Mouse (Mus musculus): ENCODE results near the gene Ddt. TPM values are rescaled to one million over a fixed set of nuclear protein-coding genes. Genes with fewer than 3 reads are reported as not detected.
A peak's percentile ranks its signal among the peaks of the same experiment; 100 is the strongest.

The Ddt gene
- polyA plus RNA-seq, 1 experiment from 2014 or later = 69.0 TPM

- Histone ChIP-seq H3K9ac (ENCODE audit: low read length) (peak overlapping the region; percentile 12; the same call in 1 of the 2 replicates), H3K36me3 (ENCODE audit: control insufficient read depth, insufficient read depth, low read length) (no peaks in the 10 kb centered on the region), H3K9me3 (ENCODE audit: control insufficient read depth, low read length) (no peaks in the 10 kb centered on the region), H3K4me2 (ENCODE audit: low read depth, low read length) (no peak overlapping the region), H3K27me3 (ENCODE audit: control insufficient read depth, insufficient read depth, low read depth, low read length) (no peaks in the 10 kb centered on the region), H3K4me1 (replicated peaks; ENCODE audit: control insufficient read depth, insufficient read depth, low read length) (peaks cover 26% of the 10 kb centered on the region), H3K27ac (ENCODE audit: low read length) (no peak overlapping the region), H3K4me3 (ENCODE audit: low read length) (no peak overlapping the region)
- WGBS = 35% methylated on average over 3 of the region's 3 CpGs
- peak; percentile 24; the same call in 1 of the 2 replicates for ATAC-seq (ENCODE audit: low read depth)
These were observed 21.7 kb upstream of the Ddt start for GRCm38 (mm10) chr10:75794880-75795279.

- Histone ChIP-seq H3K27ac (ENCODE audit: low read length) (peak overlapping the region; percentile 60; the same call in 1 of the 2 replicates), H3K9me3 (ENCODE audit: control insufficient read depth, low read length) (no peaks in the 10 kb centered on the region), H3K27me3 (ENCODE audit: control insufficient read depth, insufficient read depth, low read depth, low read length) (no peaks in the 10 kb centered on the region), H3K4me2 (ENCODE audit: low read depth, low read length) (0 out of 2 replicates have a peak overlapping the region, but pooled peaks have one; percentile 18), H3K4me1 (replicated peaks; ENCODE audit: control insufficient read depth, insufficient read depth, low read length) (peaks cover 16% of the 10 kb centered on the region), H3K4me3 (ENCODE audit: low read length) (no peak overlapping the region), H3K36me3 (ENCODE audit: control insufficient read depth, insufficient read depth, low read length) (no peaks in the 10 kb centered on the region), H3K9ac (ENCODE audit: low read length) (peak overlapping the region; percentile 33; the same call in 1 of the 2 replicates)
- WGBS = 10% methylated on average over 7 of the region's 7 CpGs
- peak; percentile 60 for ATAC-seq (ENCODE audit: low read depth)
These were observed 17.6 kb upstream of the Ddt start for GRCm38 (mm10) chr10:75790773-75791172.

- no peak overlapping the region for H3K4me3 ChIP-seq (ENCODE audit: low read length)
- WGBS = 62% methylated on average over 5 of the region's 5 CpGs
- no peak overlapping the region for H3K27ac ChIP-seq (ENCODE audit: low read length)
These were observed 16.6 kb upstream of the Ddt start for GRCm38 (mm10) chr10:75789841-75790240.

GRCm38 (mm10) chr10:75789081-75789735 lies 16.0 kb upstream of the Ddt start:
- Histone ChIP-seq H3K9me3 (ENCODE audit: control insufficient read depth, low read length) (no peaks in the 10 kb centered on the region), H3K4me3 (ENCODE audit: low read length) (no peak overlapping the region), H3K4me2 (ENCODE audit: low read depth, low read length) (no peak overlapping the region), H3K27me3 (ENCODE audit: control insufficient read depth, insufficient read depth, low read depth, low read length) (no peaks in the 10 kb centered on the region), H3K9ac (ENCODE audit: low read length) (no peak overlapping the region), H3K4me1 (replicated peaks; ENCODE audit: control insufficient read depth, insufficient read depth, low read length) (peaks cover 4% of the 10 kb centered on the region; the same call in 1 of the 2 replicates), H3K36me3 (ENCODE audit: control insufficient read depth, insufficient read depth, low read length) (no peaks in the 10 kb centered on the region), H3K27ac (ENCODE audit: low read length) (no peak overlapping the region)
- WGBS = 77% methylated on average over 6 of the region's 6 CpGs
- no peak for ATAC-seq (ENCODE audit: low read depth)

More at GRCm38 (mm10) chr10:75789841-75790240, 16.6 kb upstream of the Ddt start:
- ATAC-seq (ENCODE audit: low read depth) = no peak
- H3K9me3 ChIP-seq (ENCODE audit: control insufficient read depth, low read length) = no peaks in the 10 kb centered on the region
- no peaks in the 10 kb centered on the region for H3K36me3 ChIP-seq (ENCODE audit: control insufficient read depth, insufficient read depth, low read length)
- H3K9ac ChIP-seq (ENCODE audit: low read length) = no peak overlapping the region
- no peaks in the 10 kb centered on the region for H3K27me3 ChIP-seq (ENCODE audit: control insufficient read depth, insufficient read depth, low read depth, low read length)
- H3K4me2 ChIP-seq (ENCODE audit: low read depth, low read length) = no peak overlapping the region
- peaks cover 9% of the 10 kb centered on the region for H3K4me1 ChIP-seq (replicated peaks; ENCODE audit: control insufficient read depth, insufficient read depth, low read length)

- peaks cover 4% of the 10 kb centered on the region; the same call in 1 of the 2 replicates for H3K4me1 ChIP-seq (replicated peaks; ENCODE audit: control insufficient read depth, insufficient read depth, low read length)
- H3K4me3 ChIP-seq (ENCODE audit: low read length) = no peak overlapping the region
- H3K9ac ChIP-seq (ENCODE audit: low read length) = no peak overlapping the region
- no peaks in the 10 kb centered on the region for H3K27me3 ChIP-seq (ENCODE audit: control insufficient read depth, insufficient read depth, low read depth, low read length)
- no peaks in the 10 kb centered on the region for H3K9me3 ChIP-seq (ENCODE audit: control insufficient read depth, low read length)
- H3K4me2 ChIP-seq (ENCODE audit: low read depth, low read length) = no peak overlapping the region
- H3K27ac ChIP-seq (ENCODE audit: low read length) = no peak overlapping the region
- 88% methylated on average over 8 of the region's 8 CpGs for WGBS
- no peak for ATAC-seq (ENCODE audit: low read depth)
- no peaks in the 10 kb centered on the region for H3K36me3 ChIP-seq (ENCODE audit: control insufficient read depth, insufficient read depth, low read length)
These were observed 15.1 kb upstream of the Ddt start for GRCm38 (mm10) chr10:75788277-75788676.

GRCm38 (mm10) chr10:75785442-75785841 lies 12.2 kb upstream of the Ddt start:
- peaks cover 4% of the 10 kb centered on the region for H3K4me1 ChIP-seq (replicated peaks; ENCODE audit: control insufficient read depth, insufficient read depth, low read length)
- 51% methylated on average over 1 of the region's 1 CpGs for WGBS

GRCm38 (mm10) chr10:75780769-75781578 lies 7.8 kb upstream of the Ddt start, which contains the start of the genes Gm20441 and Gstt3:
Gene Gm20441, minus strand, starts transcription at chr10:75780954.
Gene Gstt3, minus strand, starts transcription at chr10:75781414.
- Histone ChIP-seq H3K4me1 (replicated peaks; ENCODE audit: control insufficient read depth, insufficient read depth, low read length) (peaks cover 6% of the 10 kb centered on the region), H3K27me3 (ENCODE audit: control insufficient read depth, insufficient read depth, low read depth, low read length) (no peaks in the 10 kb centered on the region), H3K9me3 (ENCODE audit: control insufficient read depth, low read length) (no peaks in the 10 kb centered on the region), H3K27ac (ENCODE audit: low read length) (peak within 1 kb of the TSS; percentile 91), H3K9ac (ENCODE audit: low read length) (peak within 1 kb of the TSS; percentile 70), H3K4me3 (ENCODE audit: low read length) (peak within 1 kb of the TSS; percentile 56), H3K4me2 (ENCODE audit: low read depth, low read length) (peak within 1 kb of the TSS; percentile 91), H3K36me3 (ENCODE audit: control insufficient read depth, insufficient read depth, low read length) (no peaks in the 10 kb centered on the region)
- under 1% methylated on average over 28 of the region's 28 CpGs for WGBS
- ATAC-seq (ENCODE audit: low read depth) = peak; percentile 93

More at GRCm38 (mm10) chr10:75785442-75785841, 12.2 kb upstream of the Ddt start:
- Histone ChIP-seq H3K36me3 (ENCODE audit: control insufficient read depth, insufficient read depth, low read length) (no peaks in the 10 kb centered on the region), H3K4me3 (ENCODE audit: low read length) (no peak overlapping the region), H3K27me3 (ENCODE audit: control insufficient read depth, insufficient read depth, low read depth, low read length) (no peaks in the 10 kb centered on the region), H3K27ac (ENCODE audit: low read length) (no peak overlapping the region), H3K9me3 (ENCODE audit: control insufficient read depth, low read length) (no peaks in the 10 kb centered on the region), H3K4me2 (ENCODE audit: low read depth, low read length) (no peak overlapping the region), H3K9ac (ENCODE audit: low read length) (no peak overlapping the region)
- ATAC-seq (ENCODE audit: low read depth) = no peak

- Histone ChIP-seq H3K4me2 (ENCODE audit: low read depth, low read length) (peak overlapping the region; percentile 91), H3K27ac (ENCODE audit: low read length) (peak overlapping the region; percentile 45), H3K4me3 (ENCODE audit: low read length) (peak overlapping the region; percentile 56), H3K4me1 (replicated peaks; ENCODE audit: control insufficient read depth, insufficient read depth, low read length) (peaks cover 6% of the 10 kb centered on the region), H3K27me3 (ENCODE audit: control insufficient read depth, insufficient read depth, low read depth, low read length) (no peaks in the 10 kb centered on the region), H3K9me3 (ENCODE audit: control insufficient read depth, low read length) (no peaks in the 10 kb centered on the region), H3K36me3 (ENCODE audit: control insufficient read depth, insufficient read depth, low read length) (no peaks in the 10 kb centered on the region), H3K9ac (ENCODE audit: low read length) (no peak overlapping the region)
- WGBS = 27% methylated on average over 15 of the region's 15 CpGs
- peak; percentile 30; the same call in 1 of the 2 replicates for ATAC-seq (ENCODE audit: low read depth)
These were observed 6.3 kb upstream of the Ddt start for GRCm38 (mm10) chr10:75779206-75780174.

All from lung, embryonic 16.5 days (tissue).